Mouse (Mus musculus) frontal cortex, postnatal 14 days (tissue): ENCODE results near the gene Zfp90.

Experiments
- DNase-seq, 2 experiments: peaks; one replicate each; pipeline ENCODE4 v3.0.0; 2022; ENCODE audit warnings: low spot score in 2 of 2

Gene Zfp90

GRCm38 (mm10) chr8:106433667-106434066 is 18.5 kb downstream of the Zfp90 start:
- no peak for DNase-seq

GRCm38 (mm10) chr8:106437781-106438180 is 22.7 kb downstream of the Zfp90 start:
- DNase-seq, result no peak

- no peak for DNase-seq
Measured at GRCm38 (mm10) chr8:106440146-106440545, 25.0 kb downstream of the Zfp90 start.

GRCm38 (mm10) chr8:106442740-106443139 is 27.6 kb downstream of the Zfp90 start:
- DNase-seq, result no peak

GRCm38 (mm10) chr8:106451301-106452085 is 36.4 kb downstream of the Zfp90 start:
- DNase-seq, result no peak

GRCm38 (mm10) chr8:106452701-106453481 is 37.8 kb downstream of the Zfp90 start:
- no peak for DNase-seq

GRCm38 (mm10) chr8:106454036-106454435 is 38.9 kb downstream of the Zfp90 start:
- DNase-seq, result no peak

GRCm38 (mm10) chr8:106462131-106462530 is 47.0 kb downstream of the Zfp90 start:
- DNase-seq, result no peak

GRCm38 (mm10) chr8:106463795-106464194 is 48.7 kb downstream of the Zfp90 start:
- no peak for DNase-seq

- DNase-seq, result no peak
Measured at GRCm38 (mm10) chr8:106469485-106469884, 54.4 kb downstream of the Zfp90 start.

- no peak for DNase-seq
Measured at GRCm38 (mm10) chr8:106474001-106474400, 58.9 kb downstream of the Zfp90 start.
